Mouse (Mus musculus) T-helper 1 cell (primary cell): Measurements from ENCODE around the gene Fam229a.

Experiments
- in situ Hi-C: fragments of 300-600 bp; cut with MboI, MseI; formaldehyde crosslinking; loops from one replicate; pipeline ENCODE4 v1.15.1; 2025; ENCODE audit warnings: high pct_unique_total_duplicates

Gene Fam229a

DNA sequence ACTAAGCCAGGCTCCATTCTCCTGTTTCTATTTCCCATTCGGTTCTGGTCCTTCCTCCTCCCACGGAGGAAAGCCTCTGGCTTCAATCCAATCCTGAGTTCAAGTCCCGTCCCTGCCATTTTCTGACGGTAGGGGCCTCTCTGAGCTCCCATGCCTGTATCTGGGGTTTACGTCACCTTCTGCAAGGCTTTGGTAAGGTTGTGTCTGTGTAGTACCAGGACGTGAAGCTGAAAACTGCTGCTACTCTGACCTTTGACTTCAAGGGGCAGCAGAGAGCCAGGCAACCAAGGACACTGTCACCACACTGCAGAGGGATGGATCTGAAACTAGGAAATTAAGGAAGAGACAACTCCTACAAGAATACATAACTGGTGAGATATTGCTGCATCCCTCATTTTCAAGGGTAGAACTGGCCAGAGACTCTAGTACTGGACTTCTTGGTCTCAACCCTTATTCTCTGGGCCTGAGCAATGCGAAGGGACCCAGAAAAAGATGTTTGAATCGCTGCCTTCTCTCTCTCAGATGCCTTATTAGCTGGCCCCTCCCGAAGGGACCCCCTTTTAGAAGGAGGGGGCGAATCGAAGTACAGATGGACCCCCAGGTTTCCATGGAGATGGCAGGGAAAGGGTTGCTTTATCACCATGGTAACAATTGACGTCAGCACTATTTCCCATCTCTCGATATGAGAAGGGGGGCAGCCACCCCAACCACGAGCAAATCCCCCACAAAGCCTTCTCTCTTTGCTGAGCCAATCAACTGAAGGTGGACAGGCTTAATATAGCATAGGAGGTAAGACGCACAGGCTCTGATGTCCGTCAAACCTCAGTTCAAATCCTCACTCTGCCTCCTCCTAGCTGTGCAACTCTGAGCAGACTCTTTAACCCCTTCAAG, 4.9 kb downstream of the Fam229a start:
- in situ Hi-C loops: no loop called here

GRCm38 (mm10) chr4:129496631-129497030, 5.6 kb downstream of the Fam229a start:
- in situ Hi-C loops: no loop called here

GRCm38 (mm10) chr4:129498941-129499340, 8.0 kb downstream of the Fam229a start:
- in situ Hi-C loops: no loop called here

DNA sequence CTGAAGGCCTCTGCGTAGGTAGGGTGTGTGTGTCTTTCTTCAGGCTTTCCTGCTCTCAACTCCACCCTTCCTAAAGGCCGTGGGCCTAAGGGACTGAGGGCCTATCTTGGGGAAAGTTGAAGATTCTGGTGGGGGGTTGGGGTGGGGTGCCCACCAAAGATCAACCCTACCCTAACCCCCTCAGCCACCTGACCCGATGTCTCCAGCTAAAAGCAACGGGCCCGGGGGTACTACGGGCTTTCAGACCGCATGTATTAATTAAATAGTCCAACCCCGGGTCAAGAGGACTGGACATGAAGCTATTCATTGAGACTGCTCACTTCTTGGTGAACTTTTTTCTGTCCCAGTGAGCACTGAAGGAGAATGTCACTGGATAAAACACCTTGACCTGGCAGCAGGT, 9.0 kb downstream of the Fam229a start:
- in situ Hi-C loops: no loop called here

DNA sequence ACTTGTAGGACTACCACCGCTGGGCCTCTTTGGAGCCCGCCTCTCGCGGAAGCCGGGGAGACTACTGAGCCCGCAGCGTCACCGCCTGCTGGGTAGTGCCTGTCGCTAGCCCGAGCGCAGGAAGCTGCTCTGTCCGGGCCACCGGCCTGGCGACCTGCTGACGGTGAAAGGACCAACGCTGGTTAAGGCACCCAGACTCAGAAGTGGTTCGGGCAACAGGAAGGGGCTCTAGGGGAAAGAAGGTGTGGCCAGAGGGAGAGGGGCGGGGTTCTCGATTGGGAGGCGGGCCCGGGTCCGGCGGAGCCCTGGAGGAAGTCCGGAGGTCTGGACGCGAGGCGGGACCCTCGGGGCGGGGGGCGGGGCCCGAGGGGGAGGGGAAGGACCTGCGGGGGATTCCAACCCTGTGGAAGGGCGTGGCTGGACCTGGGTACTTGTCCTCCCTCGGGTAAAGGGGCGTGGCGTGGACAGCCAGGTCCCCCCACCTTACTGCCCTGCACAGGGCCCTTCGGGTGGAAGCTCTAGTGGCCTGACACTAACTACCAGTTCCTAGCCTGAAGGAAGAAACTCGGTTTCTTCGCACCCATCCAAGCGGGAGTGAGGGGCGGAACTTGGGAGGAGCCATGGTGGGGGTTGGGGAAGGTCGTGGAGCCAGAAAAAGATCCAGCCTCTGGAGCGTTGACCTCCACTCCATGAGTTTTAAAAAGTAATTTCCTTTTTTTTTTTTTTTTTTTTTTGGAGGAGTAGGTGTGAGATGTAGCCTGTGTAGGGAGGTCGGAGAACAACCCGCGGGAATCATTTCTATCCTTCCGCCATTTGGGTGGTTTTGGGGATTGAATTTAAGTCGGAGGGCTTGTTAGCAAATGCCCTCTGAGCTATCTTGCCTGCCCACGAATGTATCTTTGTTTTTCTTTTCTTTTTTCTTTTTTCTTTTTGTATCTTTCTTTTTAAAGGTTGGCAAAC, 9.9 kb downstream of the Fam229a start:
- in situ Hi-C loops: no loop called here

- in situ Hi-C loops: no loop called here
These were observed 11.4 kb downstream of the Fam229a start for GRCm38 (mm10) chr4:129502327-129502888.

DNA sequence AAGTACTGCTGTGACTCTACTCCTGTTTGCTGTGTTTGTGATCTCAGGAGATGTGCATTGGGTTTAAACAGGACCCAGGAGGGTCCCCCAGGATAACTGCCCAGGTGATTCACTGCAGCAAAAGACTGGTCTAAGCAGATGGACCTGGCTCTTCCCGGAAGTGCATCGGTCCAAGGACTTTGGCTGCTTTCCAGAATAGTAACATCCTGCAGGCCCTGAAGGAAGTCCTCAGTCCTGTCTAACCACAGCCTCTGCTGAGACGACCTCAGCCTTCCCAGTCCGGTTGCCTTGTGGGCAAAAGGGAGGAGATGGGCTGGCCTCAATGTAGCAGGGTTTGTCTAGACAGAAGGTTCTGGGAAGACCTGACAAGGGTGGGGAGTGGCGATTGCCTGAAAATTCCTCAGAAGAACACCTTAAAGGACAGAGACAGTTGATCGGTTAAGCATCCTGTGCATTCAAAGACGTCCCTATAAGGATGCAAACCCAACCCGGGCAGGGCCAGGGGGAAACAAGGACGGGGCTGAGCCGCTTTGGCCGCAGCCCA, 12.0 kb downstream of the Fam229a start:
- in situ Hi-C loops: no loop called here

GRCm38 (mm10) chr4:129505511-129505910, 14.5 kb downstream of the Fam229a start:
- in situ Hi-C loops: no loop called here

DNA sequence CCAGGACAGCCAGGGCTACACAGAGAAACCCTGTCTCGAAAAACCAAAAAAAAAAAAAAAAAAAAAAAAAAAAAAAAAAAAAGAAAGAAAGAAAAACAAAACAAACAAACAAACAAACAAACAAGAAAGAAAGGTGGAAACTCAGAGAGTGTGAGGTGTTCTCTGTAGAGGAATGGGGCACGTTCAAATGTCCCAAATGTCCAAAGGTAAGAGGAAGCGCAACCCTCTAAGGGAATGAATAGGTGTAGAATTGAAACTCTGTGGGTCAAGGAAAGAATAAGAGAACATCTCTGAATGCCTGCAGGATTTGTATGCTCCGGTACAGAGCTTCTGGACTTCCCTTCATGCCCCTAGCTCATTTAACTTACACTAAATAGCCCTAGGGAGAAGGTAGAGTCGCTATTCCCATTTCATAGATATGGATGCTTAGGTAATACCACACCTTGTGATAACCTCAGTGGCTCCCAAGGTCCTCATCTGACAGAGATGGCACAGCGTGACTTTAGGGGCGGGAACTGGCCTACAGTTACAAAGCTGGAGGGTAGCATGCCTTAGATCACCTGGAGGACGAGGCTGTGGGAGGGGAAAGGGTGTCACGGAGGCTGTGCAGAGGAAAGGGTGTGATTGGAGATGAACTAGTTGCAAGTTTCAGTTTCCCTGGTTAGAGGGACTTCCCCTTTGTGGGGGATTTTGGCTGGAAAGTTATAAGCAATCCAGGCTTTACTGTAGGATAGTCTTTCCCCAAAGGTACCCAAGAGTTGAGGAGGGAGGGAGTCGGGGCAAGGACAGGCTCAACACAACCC, 16.6 kb downstream of the Fam229a start:
- in situ Hi-C loops: no loop called here

- in situ Hi-C loops: no loop called here
These were observed 17.2 kb downstream of the Fam229a start for GRCm38 (mm10) chr4:129508237-129508515.

DNA sequence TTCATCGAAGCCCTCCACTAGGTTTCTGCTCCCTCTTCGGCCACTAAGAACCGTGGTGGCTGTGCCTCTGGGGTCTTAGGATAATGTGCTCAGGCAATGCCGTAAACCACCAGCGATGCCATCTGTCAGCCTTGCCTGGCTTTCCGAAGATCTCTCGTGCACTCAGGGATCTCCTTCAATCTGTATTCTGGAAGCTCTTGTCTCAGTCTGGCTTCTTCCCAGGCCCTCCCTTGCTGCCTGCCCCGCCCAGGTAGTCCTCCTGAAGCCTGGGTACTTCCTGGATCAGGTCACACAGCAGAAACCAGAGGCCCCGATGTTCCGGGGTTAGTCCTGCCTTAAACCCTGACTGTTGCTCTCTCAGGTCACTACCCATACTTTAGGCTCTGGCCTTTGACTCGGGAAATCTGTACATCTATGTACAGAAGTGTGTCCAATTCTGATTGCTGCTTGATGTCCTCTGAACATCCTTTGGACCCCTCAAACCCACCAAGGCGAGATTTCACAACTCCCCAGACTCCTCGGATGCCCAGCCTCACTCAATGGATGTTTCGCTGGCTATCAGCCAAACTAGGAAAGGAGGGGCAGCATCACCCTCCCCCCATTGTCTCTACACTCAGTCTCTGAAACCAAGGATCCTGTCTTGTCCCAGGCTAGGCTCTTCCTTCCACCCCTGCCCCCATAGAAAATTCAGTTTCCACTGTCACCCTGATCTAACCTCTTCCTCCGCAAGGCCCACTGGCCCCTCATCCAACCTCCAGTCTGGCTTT, 18.0 kb downstream of the Fam229a start:
- in situ Hi-C loops: no loop called here

GRCm38 (mm10) chr4:129509650-129510049, 18.7 kb downstream of the Fam229a start:
- in situ Hi-C loops: no loop called here

DNA sequence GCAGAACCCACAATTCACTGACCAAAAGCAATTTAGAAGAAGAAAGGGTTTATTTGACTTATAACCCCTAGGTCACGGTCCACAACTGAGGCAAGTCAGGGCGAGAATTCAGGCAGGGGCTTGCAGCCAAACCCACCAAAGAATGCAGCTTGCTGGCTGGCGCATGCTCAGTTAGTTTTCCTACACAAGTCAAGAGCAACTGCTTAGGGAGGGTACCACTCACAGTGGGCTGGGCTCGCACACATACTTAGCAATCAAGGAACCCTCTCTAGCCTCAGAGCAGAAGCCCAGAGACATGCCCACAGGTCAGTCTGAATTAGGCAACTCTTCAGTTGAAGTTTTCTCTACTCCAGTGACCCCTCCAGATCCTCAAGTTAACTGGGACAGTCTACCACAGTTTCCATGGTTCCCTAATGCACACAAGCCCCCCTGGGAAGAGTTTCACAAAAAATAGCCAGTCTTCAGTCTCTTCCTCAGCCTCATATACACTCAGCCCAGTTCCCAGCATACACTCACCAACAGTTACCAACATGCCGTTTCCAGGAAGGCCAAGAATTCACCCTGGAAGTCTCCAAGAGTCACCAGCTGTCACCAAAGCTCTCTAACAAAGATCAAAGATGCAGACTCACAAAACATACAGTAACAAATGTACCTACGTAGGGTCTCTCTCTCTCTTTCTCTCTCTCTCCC, 19.9 kb downstream of the Fam229a start:
- in situ Hi-C loops: no loop called here

DNA sequence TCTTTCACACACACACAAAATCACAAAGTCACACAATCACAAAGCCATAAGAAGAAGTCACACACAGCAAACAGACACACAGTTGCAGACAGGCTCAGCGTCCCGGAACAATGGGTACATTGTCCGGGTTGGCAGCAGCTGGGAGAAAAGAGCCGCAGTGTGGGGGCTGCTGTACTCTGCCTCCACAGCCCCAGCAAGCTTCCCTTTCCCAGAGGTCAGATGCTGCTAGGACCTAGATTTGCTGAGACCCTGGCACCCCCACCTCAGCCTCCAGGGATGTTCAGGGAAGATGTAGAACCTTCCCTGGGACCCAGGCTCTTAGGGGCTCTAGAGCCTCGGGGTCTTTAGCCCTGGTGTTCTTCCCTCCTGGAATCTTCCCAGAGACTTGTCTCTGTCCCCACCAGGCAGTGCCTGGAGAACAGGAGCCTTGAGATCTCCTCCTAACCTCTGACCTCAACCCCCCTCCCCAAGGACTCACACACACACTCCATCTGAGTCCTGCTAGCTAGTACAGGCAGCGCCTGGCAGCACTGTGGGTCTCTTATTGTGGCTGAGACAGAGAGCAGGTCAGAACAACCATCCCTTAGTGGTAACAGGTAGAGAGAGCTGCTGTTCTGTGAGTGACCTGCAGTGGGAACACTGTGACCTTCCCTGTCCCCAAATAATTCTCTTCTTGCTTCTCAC, 20.6 kb downstream of the Fam229a start:
- in situ Hi-C loops: no loop called here

DNA sequence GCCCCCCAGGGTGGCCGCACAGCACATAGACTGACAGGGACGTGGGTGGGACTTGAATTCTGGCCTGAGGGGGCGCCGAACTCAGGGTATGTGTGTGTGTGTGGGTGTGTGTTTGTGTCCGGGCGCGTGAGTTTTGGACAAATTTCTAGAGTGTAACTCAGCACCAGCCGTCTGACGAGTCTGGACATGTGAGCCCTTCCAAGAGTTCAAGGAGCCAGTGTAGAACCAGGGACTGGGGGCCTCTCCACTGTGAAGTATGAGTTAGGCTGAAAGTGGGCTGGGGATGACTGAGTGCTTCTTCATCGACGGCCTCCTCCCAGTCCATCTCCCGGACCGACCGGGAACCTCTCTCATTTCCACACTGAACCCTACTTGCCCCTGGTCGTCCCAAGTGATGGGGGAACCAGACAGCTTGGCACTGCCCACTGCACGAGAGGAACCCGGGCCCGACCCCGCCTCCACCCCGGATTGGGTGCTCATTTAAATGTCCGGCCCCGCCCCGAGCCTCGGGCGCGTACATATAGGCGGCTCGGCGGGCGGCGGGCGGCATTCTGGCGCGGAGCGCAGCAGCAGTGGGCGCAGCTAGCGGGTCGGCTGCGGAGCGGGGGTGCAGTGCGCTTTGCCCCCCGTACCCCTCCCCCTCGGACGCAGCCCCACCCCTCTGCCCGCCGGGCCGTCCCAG, 22.2 kb downstream of the Fam229a start, which contains the start of gene Marcksl1:
TSS of gene Marcksl1 (plus strand) at position 496 of the 682 bp plus-strand sequence.
- in situ Hi-C loops: no loop called here

DNA sequence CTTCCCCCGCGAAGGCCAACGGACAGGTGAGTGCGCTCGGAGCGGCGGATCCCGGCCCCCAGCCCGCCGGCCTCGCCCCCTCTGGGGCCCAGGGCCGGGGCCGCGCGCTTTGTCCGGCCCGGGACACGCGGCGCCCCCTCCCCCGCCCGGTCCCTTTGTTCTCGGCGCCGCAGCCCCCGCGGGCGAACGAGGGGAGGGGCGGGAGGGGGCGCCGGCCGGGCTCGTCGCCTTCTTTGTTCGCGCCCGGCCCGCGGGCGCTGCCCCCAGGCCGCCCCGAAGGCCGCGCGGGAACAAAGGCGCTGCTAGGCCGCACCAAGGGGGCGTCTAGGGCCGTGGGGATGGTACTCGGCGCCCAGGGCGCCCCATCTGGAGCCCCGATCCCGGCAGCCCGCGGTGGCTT, 22.9 kb downstream of the Fam229a start:
- in situ Hi-C loops: no loop called here

DNA sequence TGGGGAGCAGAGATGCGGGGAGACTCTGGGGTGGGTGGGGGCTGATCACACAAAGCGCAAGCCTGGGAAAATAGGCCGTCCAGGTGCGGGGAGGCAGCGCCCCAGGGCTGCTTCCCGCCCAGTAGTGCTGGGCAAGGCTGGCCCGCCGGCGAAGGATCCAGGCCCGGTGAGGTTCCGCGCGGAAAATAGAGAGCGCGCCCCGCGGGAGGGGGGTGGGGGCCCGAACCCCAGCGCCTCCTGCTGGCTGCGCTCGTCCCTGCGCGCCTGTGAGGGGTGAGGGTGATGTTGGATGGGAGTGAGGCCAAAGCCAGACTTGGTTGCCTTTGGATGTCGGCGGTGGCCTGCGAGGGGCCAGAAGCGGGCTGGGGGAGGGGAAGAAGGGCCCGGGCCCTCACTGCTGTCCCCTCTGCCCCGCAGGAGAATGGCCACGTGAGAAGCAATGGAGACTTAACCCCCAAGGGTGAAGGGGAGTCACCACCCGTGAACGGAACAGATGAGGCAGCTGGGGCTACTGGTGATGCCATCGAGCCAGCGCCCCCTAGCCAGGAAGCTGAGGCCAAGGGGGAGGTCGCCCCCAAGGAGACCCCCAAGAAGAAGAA, 23.4 kb downstream of the Fam229a start:
- in situ Hi-C loops: no loop called here

GRCm38 (mm10) chr4:129516925-129517324, 25.9 kb downstream of the Fam229a start:
- in situ Hi-C loops: no loop called here
